Mouse (Mus musculus) testis, adult 2 months (tissue): ENCODE measurements around the gene Gm17571.

ENCODE experiments used
- CTCF ChIP-seq: fragments of 200-500 bp; IDR thresholded peaks from 2 replicates; pipeline ENCODE4 v1.5.1; 2012; ENCODE audit warnings: low read depth, mild to moderate bottlenecking, inconsistent platforms, low read length, moderate library complexity; ENCODE audit not compliant: control insufficient read depth, insufficient read depth, insufficient replicate concordance
- POLR2A ChIP-seq: fragments of 200-500 bp; IDR thresholded peaks from 2 replicates; pipeline ENCODE4 v1.6.1; 2012; ENCODE audit warnings: low read depth, mild to moderate bottlenecking, inconsistent platforms, low read length, moderate library complexity; ENCODE audit not compliant: control insufficient read depth

DNA sequence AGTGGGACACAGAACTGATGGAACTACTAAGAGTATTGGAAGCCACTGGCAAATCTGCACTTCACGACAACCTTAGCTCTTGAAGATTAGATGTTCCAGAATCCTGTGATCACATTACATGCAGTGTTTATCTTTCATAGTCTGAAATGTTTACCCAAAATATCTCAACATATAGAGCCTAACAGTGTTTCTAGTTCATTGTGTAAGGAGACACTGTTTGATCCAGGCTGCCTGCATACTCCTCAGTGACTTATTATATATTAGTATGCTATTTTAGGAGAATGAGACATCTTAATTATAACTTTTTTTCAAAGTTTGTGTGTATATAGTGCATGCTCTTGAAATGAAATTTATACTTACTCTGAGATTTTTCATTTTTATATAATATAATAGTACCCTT is 39.4 kb upstream of the Gm17571 start:
- TF ChIP-seq POLR2A (no peak), CTCF (no peak)
